Mouse (Mus musculus) midbrain, embryonic 12.5 days (tissue): ENCODE data around the gene Fn1. TPM values are rescaled to one million over a fixed set of nuclear protein-coding genes. Genes with fewer than 3 reads are reported as not detected.

ENCODE experiments used
- ATAC-seq: fragments of 200-750 bp; cut with Nextera tagmentation; 2 replicates; pipeline ENCODE4 v1.8.0; 2017; ENCODE audit warnings: low read depth, moderate TSS enrichment, moderate library complexity; ENCODE audit not compliant: low FRiP score
- H3K27ac ChIP-seq: fragments of 300-500 bp; sonication (generic); replicated peaks from 2 replicates; pipeline ENCODE4 v1.5.1; 2016; ENCODE audit warnings: mild to moderate bottlenecking
- H3K27me3 ChIP-seq: fragments of 300-500 bp; sonication (generic); 2 replicates; pipeline ENCODE4 v1.6.1; 2016; ENCODE audit warnings: mild to moderate bottlenecking
- H3K36me3 ChIP-seq: fragments of 300-500 bp; sonication (generic); 2 replicates; pipeline ENCODE4 v1.6.1; 2016
- H3K4me1 ChIP-seq: fragments of 300-500 bp; sonication (generic); 2 replicates; pipeline ENCODE4 v1.6.1; 2016
- H3K4me2 ChIP-seq: fragments of 300-500 bp; sonication (generic); replicated peaks from 2 replicates; pipeline ENCODE4 v1.6.1; 2016; ENCODE audit warnings: mild to moderate bottlenecking, moderate library complexity
- H3K4me3 ChIP-seq: fragments of 300-500 bp; sonication (generic); 2 replicates; pipeline ENCODE4 v1.5.1; 2016; ENCODE audit warnings: mild to moderate bottlenecking
- H3K9ac ChIP-seq: fragments of 300-500 bp; sonication (generic); replicated peaks from 2 replicates; pipeline ENCODE4 v1.6.1; 2016; ENCODE audit warnings: mild to moderate bottlenecking, moderate library complexity
- H3K9me3 ChIP-seq: fragments of 300-500 bp; sonication (generic); 2 replicates; pipeline ENCODE4 v1.6.1; 2016; ENCODE audit warnings: mild to moderate bottlenecking
- WGBS: fragments of 180-500 bp; shearing (Covaris S2); methylation state at CpG from one replicate; pipeline ENCODE4 v1.1.7; 2016; 5-methylcytosine and 5-hydroxymethylcytosine counted together
- polyA plus RNA-seq: library from polyadenylated mRNA; unstranded; fragments of >200 nt; fragmentation: Nextera tagmentation; extraction: Ambion mirVana; gene quantifications from 2 replicates; pipeline ENCODE4 v1.2.1, GENCODE M21; 2016

The Fn1 gene
- polyA plus RNA-seq, 1 experiment from 2014 or later, result 108 TPM

GRCm38 (mm10) chr1:71556688-71557612 is 96.0 kb downstream of the Fn1 start, which contains the start of gene Atic:
Atic (plus strand) TSS chr1:71557150.
- Histone ChIP-seq H3K9ac (peak within 1 kb of the TSS; percentile 77), H3K4me2 (peak within 1 kb of the TSS; percentile 91), H3K27ac (no peak within 1 kb of the TSS; the same call in 1 of the 2 replicates), H3K9me3 (peaks cover 5% of the 10 kb centered on the region; the same call in 1 of the 2 replicates), H3K4me3 (peak within 1 kb of the TSS; percentile 61), H3K27me3 (no peaks in the 10 kb centered on the region), H3K4me1 (peaks cover 13% of the 10 kb centered on the region), H3K36me3 (peaks cover 21% of the 10 kb centered on the region)
- peak; percentile 100 for ATAC-seq
- under 1% methylated on average over 55 of the region's 55 CpGs for WGBS

DNA sequence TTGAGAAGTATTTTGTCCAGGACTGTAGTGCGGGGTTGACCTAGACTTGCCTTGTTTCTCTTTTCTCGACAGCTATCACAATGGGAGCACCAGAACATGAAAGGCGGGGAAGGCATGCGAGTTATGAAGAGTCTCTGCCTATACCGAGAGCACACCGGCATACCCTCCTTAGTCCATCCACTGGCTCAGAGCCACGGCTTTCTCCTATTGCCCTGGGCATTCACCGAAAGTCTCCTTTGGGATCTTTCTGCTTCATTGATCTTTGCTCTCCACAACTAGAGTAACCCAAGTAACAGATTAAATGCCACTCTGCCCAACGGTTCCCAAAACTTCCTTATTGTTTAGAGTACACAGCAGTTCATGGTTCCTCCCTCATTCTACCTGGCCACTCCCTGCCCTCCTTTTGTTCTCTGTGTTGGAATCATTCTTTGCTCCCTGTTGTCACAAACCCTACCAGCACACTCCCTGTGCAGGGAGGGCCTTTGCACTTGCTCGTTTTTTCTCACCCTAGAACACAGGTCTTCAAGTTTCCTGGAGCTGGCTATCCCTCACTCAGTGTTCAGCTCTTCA is 102.3 kb downstream of the Fn1 start:
- Histone ChIP-seq H3K27me3 (no peaks in the 10 kb centered on the region), H3K9me3 (no peaks in the 10 kb centered on the region), H3K4me1 (no peaks in the 10 kb centered on the region), H3K4me2 (no peak overlapping the region), H3K9ac (no peak overlapping the region), H3K4me3 (no peak overlapping the region), H3K27ac (no peak overlapping the region), H3K36me3 (no peaks in the 10 kb centered on the region)
- WGBS, result 84% methylated on average over 10 of the region's 10 CpGs
- ATAC-seq, result no peak

DNA sequence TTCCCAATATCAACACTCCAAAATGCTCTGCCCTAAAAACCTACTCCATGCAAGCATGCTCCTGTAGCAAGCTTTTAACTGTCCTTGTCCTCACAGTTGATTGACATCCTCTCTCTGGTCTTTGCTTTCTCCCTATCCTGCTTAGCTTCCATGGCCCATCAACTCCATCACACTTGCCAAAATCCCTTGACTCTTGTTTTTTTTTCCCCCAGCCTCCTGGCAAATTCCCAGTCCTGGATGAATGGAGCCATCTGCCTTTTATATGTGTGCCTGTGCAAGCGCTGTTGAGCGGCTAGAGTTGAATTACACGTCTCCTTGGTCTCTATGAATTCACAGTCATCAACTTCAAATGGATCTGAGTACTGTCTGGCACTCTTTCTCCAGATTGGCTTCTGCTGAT is 112.6 kb downstream of the Fn1 start:
- Histone ChIP-seq H3K4me1 (no peaks in the 10 kb centered on the region), H3K27ac (no peak overlapping the region), H3K36me3 (no peaks in the 10 kb centered on the region), H3K27me3 (no peaks in the 10 kb centered on the region), H3K9me3 (no peaks in the 10 kb centered on the region), H3K4me3 (no peak overlapping the region), H3K9ac (no peak overlapping the region), H3K4me2 (no peak overlapping the region)
- no peak for ATAC-seq
- 94% methylated on average over 3 of the region's 3 CpGs for WGBS

DNA sequence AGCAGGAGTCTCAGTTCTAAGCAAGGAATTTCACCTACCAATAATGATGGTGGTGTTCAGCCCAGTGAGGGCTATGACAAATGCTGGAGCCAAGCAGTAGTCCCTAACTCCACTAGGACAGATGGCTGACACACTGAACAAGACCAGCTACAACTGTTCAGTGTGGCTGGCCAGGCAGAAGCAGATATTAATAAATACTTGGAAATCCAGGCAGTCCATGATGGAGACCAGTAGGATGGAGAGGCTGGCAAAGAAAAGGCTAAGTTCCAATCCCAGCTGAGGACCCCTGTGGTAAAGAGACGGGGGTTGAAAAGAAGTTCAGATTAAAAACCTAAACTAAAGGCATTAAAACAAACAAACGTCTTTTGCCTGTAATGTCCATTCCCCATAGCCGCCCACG is 113.4 kb downstream of the Fn1 start:
- ATAC-seq, result no peak
- WGBS, result 79% methylated on average over 4 of the region's 4 CpGs
- H3K4me2 ChIP-seq, result no peak overlapping the region

More for the DNA sequence above, 113.4 kb downstream of the Fn1 start:
- Histone ChIP-seq H3K36me3 (no peaks in the 10 kb centered on the region), H3K9ac (no peak overlapping the region), H3K27ac (no peak overlapping the region), H3K4me1 (no peaks in the 10 kb centered on the region), H3K9me3 (no peaks in the 10 kb centered on the region), H3K27me3 (no peaks in the 10 kb centered on the region), H3K4me3 (no peak overlapping the region)

Other genes starting within 250 kb of the Fn1 start
- gene Abca12, start 238.3 kb downstream of the Fn1 start, polyA plus RNA-seq, result 0.04 and 0.09 TPM in 2 replicates
- 31.4 and 34.2 TPM in 2 replicates for gene Atic, start 96.0 kb downstream of the Fn1 start, polyA plus RNA-seq